Mouse (Mus musculus) hindbrain, embryonic 14.5 days (tissue): Measurements from ENCODE around the gene Ptgir. TPM values are rescaled to one million over a fixed set of nuclear protein-coding genes. Genes with fewer than 3 reads are reported as not detected.
A peak's percentile ranks its signal among the peaks of the same experiment; 100 is the strongest.

Experiments
- ATAC-seq: fragments of 200-750 bp; cut with Nextera tagmentation; 2 replicates; pipeline ENCODE4 v1.8.0; 2017; ENCODE audit warnings: moderate number of reproducible peaks, mild to moderate bottlenecking, moderate TSS enrichment, moderate library complexity; ENCODE audit not compliant: low FRiP score
- DNase-seq: peaks from one replicate; pipeline ENCODE4 v3.0.0-alpha.2; 2015; ENCODE audit warnings: low spot score
- H3K27ac ChIP-seq: fragments of 300-500 bp; sonication (generic); 2 replicates; pipeline ENCODE4 v1.5.1; 2014; ENCODE audit warnings: mild to moderate bottlenecking, moderate library complexity
- H3K27me3 ChIP-seq: fragments of 300-500 bp; sonication (generic); 2 replicates; pipeline ENCODE4 v1.6.1; 2014; ENCODE audit warnings: mild to moderate bottlenecking, low read length, mixed read lengths; ENCODE audit not compliant: control insufficient read depth, insufficient read depth
- H3K36me3 ChIP-seq: fragments of 300-500 bp; sonication (generic); replicated peaks from 2 replicates; pipeline ENCODE4 v1.6.1; 2014; ENCODE audit not compliant: control insufficient read depth, insufficient read depth
- H3K4me1 ChIP-seq: fragments of 300-500 bp; sonication (generic); replicated peaks from 2 replicates; pipeline ENCODE4 v1.6.1; 2014; ENCODE audit warnings: antibody characterized with exemption, low read length, mixed read lengths; ENCODE audit not compliant: control insufficient read depth, insufficient read depth
- H3K4me2 ChIP-seq: fragments of 300-500 bp; sonication (generic); replicated peaks from 2 replicates; pipeline ENCODE4 v1.6.1; 2014; ENCODE audit warnings: mild to moderate bottlenecking, moderate library complexity
- H3K4me3 ChIP-seq: fragments of 300-500 bp; sonication (generic); replicated peaks from 2 replicates; pipeline ENCODE4 v1.5.1; 2014; ENCODE audit warnings: mild to moderate bottlenecking, low read length
- H3K9ac ChIP-seq: fragments of 300-500 bp; sonication (generic); 2 replicates; pipeline ENCODE4 v1.6.1; 2014
- H3K9me3 ChIP-seq: fragments of 300-500 bp; sonication (generic); 2 replicates; pipeline ENCODE4 v1.6.1; 2016; ENCODE audit warnings: low read length; ENCODE audit not compliant: control insufficient read depth
- WGBS: fragments of 180-500 bp; shearing (Covaris S2); extraction: QIAGEN DNeasy Blood & Tissue Kit; methylation state at CpG from one replicate; pipeline ENCODE4 v1.1.7; 2014; 5-methylcytosine and 5-hydroxymethylcytosine counted together
- polyA plus RNA-seq: library from polyadenylated mRNA; unstranded; fragments of >200 nt; fragmentation: Nextera tagmentation; extraction: Ambion mirVana; gene quantifications from 2 replicates; pipeline ENCODE4 v1.2.1, GENCODE M21; 2014

Gene Ptgir
- polyA plus RNA-seq, 1 experiment from 2014 or later, result not detected

DNA sequence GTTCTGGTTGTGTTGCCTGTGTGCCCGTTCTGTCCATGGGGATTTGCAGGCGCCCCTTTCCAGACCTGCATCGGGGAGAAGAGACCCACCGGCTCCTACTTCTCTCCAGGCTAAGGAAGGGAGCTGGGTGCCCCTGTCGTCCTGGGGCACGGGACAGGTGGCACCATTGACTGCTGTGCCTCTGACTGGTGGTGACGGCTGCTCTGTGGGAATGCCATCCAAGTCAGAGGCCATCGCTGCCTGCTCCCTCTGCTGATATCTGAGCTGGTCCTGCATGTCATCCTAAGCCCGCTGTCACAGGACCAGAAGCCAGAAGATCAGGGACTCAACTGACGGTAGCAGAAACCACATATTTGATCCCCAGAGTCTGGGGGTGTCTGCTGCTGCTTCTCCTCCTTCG, 2.6 kb downstream of the Ptgir start:
- Histone ChIP-seq H3K4me3 (no peak overlapping the region), H3K9me3 (no peaks in the 10 kb centered on the region), H3K9ac (no peak overlapping the region), H3K4me2 (no peak overlapping the region), H3K27me3 (no peaks in the 10 kb centered on the region), H3K4me1 (peaks cover 3% of the 10 kb centered on the region; the same call in 1 of the 2 replicates), H3K27ac (no peak overlapping the region), H3K36me3 (0 out of 2 replicates have a peak, but pooled peaks cover 7% of the 10 kb centered on the region)
- ATAC-seq (no peak), DNase-seq (no peak)
- 66% methylated on average over 11 of the region's 11 CpGs for WGBS

DNA sequence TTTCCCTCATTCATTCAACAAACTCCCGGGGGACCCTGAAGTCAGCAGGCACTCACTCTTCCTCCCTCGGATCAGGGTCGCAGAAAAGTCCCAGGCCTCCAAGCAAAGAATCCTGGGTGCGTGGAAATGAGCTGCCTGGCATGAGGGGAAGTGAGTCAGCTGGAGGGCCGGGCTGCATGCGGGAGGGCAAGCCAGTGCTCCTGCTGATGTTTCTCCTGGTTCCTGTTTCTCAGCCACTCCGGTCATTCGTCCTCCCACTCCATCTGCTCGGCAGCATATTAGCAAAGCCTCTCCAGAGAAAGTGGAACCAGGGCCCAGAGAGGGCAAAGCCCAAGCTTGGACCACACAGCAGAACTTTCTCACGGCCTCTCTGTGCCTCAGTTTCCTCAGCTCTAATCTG, 3.6 kb downstream of the Ptgir start:
- Histone ChIP-seq H3K27ac (no peak overlapping the region), H3K27me3 (no peaks in the 10 kb centered on the region), H3K9ac (no peak overlapping the region), H3K4me1 (peaks cover 3% of the 10 kb centered on the region; the same call in 1 of the 2 replicates), H3K4me3 (no peak overlapping the region), H3K36me3 (peaks cover 17% of the 10 kb centered on the region), H3K4me2 (no peak overlapping the region), H3K9me3 (no peaks in the 10 kb centered on the region)
- no peak for ATAC-seq
- 48% methylated on average over 10 of the region's 10 CpGs for WGBS
- DNase-seq, result no peak

DNA sequence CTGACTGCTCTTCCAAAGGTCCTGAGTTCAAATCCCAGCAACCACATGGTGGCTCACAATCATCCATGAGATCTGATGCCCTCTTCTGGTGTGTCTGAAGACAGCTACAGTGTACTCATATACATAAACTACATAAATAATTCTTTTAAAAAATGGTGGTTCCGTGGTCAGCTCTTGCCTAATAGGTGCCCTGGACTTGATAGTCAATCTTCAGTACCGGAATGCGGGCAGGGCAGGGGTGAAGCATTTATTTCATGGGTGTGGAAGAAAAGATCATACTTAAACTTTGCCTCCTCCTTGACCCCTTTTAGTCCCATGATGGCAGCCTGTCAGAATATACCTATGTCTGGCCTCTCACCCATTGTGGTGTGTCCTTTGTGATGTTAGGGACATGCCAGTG, 5.6 kb downstream of the Ptgir start:
- 89% methylated on average over 3 of the region's 3 CpGs for WGBS
- ATAC-seq (no peak), DNase-seq (no peak)
- H3K4me1 ChIP-seq, result no peaks in the 10 kb centered on the region; the same call in 1 of the 2 replicates
- no peaks in the 10 kb centered on the region for H3K9me3 ChIP-seq
- peaks cover 37% of the 10 kb centered on the region for H3K36me3 ChIP-seq
- H3K4me2 ChIP-seq, result no peak overlapping the region
- no peak overlapping the region for H3K9ac ChIP-seq
- no peaks in the 10 kb centered on the region for H3K27me3 ChIP-seq
- no peak overlapping the region for H3K27ac ChIP-seq
- H3K4me3 ChIP-seq, result no peak overlapping the region

DNA sequence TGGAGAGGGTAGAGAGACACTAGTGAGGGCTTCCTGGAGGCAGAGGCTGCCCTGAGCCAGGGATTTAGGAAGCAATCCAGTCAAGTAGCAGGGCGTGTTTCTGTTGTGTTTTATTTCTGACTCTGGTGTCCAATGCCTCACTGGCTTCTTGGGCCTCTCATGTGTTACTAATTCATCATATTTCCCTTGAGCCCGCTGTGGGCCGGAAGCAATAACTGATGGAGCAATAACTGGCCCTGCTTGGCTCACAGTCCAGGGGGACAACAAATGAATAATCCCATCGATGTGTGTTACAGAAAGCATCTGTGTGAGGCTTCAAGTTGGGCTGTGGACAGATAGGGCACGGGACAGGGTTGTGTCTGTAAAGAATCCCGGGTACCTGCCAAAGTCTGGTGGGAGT, 6.1 kb downstream of the Ptgir start:
- Histone ChIP-seq H3K9ac (no peak overlapping the region), H3K4me3 (no peak overlapping the region), H3K27me3 (no peaks in the 10 kb centered on the region), H3K4me2 (no peak overlapping the region), H3K4me1 (no peaks in the 10 kb centered on the region; the same call in 1 of the 2 replicates), H3K9me3 (no peaks in the 10 kb centered on the region), H3K27ac (no peak overlapping the region), H3K36me3 (peaks cover 42% of the 10 kb centered on the region)
- ATAC-seq (no peak), DNase-seq (no peak)
- WGBS, result 50% methylated on average over 6 of the region's 6 CpGs

DNA sequence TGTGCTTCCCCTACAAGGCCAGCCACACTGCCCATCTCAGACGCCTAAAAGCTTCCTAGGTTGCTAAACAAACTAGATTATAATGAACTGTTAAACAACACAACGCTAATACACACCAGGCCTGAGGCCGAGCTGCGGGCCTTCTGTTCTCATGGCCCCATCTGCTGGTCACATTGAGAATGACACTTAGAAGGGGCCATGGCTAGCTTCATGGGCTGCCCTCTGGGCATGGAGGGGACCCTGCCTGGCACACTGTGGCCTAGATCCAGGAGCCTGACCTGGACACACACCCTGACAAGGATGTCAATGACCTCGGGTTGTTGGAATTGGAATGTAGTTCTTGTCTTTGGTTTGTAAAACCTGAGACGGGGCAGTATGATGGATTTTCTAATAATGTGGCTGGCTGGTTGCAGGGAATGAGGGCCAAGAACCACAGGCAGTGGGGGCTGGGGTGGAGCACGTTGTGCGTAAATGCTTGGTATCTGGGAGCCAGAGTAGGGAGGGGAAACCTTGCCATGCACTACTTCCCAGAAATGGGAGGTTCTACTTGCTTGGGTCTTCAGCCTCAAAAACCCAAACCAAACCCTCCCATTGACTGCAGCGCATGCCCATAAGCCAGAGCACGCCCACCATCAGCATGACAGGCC, 7.6 kb downstream of the Ptgir start:
- Histone ChIP-seq H3K4me3 (no peak overlapping the region), H3K4me2 (no peak overlapping the region), H3K27me3 (no peaks in the 10 kb centered on the region), H3K27ac (0 out of 2 replicates have a peak overlapping the region, but pooled peaks have one; percentile 26), H3K9ac (no peak overlapping the region), H3K4me1 (peaks cover 5% of the 10 kb centered on the region; the same call in 1 of the 2 replicates), H3K36me3 (peaks cover 57% of the 10 kb centered on the region), H3K9me3 (no peaks in the 10 kb centered on the region)
- DNase-seq (peak; percentile 84), ATAC-seq (peak; percentile 60)
- WGBS, result 37% methylated on average over 10 of the region's 10 CpGs

DNA sequence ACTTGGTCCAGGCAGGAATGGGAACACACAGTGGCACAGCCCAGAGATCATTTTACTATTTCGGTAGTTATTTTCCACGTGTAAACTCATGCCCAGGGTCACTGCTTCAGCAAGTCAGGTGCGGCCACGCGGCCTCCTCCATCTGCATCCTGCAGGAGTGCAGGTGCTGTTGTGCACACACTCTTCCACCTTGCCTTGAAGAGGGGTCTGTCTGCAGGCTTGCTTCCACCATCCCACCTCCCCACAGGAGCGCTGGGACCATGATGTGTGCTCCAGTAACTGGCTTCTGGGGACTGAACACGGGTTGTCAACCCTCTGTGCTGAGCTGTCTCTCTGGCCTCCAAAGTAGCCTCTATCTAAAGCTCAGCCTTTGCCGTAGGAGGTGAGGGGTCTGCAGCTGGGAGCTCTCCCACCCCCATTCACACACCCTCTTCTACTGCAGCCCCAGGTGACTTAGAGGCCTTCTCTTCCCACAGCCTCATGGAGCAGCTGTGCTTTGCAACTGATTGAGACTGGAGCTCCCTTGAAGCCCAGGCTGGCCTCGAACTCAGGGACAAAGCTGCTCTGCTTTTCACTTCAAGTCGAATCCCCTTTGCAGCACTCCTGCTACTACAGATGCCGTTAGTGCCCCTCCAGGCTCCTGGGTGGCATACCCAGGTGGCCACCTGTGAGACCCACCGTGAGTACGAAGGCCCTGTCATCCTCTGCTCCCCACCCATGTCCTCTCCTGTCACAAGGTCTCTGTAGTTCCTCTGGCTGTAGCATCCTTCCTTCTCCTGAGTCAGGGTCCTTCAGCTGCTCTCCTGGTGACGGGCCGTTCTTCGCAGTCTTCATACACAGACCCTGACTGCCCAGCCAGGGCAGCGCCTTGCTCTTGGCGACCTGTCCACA, 8.4 kb downstream of the Ptgir start:
- peaks cover 13% of the 10 kb centered on the region for H3K4me1 ChIP-seq
- WGBS, result 84% methylated on average over 18 of the region's 18 CpGs
- H3K27me3 ChIP-seq, result no peaks in the 10 kb centered on the region
- DNase-seq (no peak), ATAC-seq (no peak)
- no peak overlapping the region for H3K9ac ChIP-seq
- no peaks in the 10 kb centered on the region for H3K9me3 ChIP-seq
- H3K36me3 ChIP-seq, result peaks cover 65% of the 10 kb centered on the region
- no peak overlapping the region for H3K4me2 ChIP-seq
- 0 out of 2 replicates have a peak overlapping the region, but pooled peaks have one; percentile 26 for H3K27ac ChIP-seq
- H3K4me3 ChIP-seq, result no peak overlapping the region

DNA sequence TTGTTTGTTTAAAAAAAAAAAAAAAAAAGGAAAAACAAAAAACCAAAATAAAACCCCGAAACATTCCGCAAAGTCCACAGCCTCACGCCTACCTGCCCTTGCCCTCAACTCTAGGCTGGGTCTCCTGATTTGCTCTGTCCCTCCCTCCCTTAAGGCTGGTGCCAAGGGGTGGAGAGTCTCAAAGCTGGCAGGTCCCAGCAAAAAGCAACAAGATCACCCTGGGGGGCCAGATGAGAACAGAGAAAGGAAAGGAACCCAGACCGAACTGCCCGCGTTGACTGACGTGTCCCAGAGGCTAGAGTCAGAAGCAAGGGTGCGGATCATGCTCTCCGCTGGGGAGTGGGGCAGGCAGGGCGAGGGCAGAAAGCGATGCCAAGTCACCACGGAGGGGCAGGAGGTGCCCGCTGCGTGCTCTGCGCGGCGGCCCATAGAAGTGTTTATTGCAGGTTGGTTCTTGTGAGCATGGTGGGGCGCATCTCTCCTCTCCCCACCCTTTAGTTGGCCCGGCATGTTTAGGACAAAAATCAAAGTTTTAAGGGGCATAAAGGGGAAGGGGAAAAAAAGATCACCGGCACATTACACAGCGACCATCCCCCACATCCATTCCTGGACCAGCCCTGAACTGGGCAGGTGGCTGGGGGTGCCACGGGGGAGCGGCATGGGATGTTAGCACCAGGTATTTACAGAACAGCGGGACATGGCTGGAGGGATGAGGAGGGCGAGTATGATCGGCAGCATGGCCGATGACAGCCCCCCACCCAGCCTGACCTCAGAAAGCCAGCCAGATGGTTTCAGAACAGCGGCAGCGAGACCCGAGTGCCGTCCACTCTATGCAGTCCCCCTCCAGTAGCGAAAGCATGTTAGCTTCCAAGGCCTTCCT, 9.4 kb downstream of the Ptgir start:
- no peak overlapping the region for H3K9ac ChIP-seq
- H3K36me3 ChIP-seq, result peaks cover 65% of the 10 kb centered on the region
- H3K4me2 ChIP-seq, result no peak overlapping the region
- no peak overlapping the region for H3K27ac ChIP-seq
- DNase-seq, result no peak
- H3K27me3 ChIP-seq, result no peaks in the 10 kb centered on the region
- no peaks in the 10 kb centered on the region for H3K9me3 ChIP-seq
- peaks cover 23% of the 10 kb centered on the region for H3K4me1 ChIP-seq
- no peak overlapping the region for H3K4me3 ChIP-seq
- WGBS, result 95% methylated on average over 32 of the region's 32 CpGs
- ATAC-seq, result no peak

DNA sequence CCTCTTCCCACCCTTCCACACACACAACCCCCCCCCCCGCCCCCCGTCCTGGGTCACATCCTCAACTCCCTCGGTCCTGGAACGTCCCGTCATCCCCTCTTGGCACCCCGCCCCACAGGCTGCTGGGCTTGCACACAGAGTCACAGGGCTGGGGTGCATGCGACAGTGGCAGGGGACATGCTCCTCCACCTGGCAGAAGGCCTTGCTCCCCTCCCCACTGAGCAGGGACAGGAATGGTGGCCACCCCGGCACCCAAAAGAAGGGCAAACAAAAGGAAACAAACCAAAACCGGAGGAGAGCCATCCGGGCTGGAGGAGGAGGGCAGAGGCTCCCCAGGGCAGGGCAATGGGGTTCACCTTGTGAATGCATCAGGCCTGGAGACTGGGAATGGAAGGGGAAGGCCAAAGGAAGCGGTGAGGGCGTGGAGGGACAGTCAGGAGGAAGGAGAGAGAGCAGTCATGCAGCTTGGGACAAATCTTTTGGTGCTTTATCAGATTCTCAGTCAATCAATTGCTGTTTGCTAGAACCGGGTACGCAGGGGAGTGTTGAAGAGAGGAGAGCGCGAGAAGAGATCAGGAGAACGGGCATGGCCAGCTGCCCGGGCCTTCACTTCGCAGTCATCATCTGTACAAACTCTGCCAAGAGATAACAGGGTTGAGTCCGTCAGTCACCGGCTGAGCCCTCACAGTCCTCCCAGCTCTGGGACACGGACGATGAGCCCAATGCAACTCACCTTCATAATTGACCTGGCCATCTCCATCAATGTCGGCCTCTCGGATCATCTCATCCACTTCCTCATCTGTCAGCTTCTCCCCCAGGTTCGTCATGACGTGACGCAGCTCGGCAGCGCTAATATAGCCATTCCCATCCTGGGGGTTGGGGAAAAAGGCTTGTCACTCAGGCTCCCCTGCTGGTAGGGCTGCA, 10.3 kb downstream of the Ptgir start:
- H3K27me3 ChIP-seq, result no peaks in the 10 kb centered on the region
- no peak overlapping the region for H3K9ac ChIP-seq
- ATAC-seq (no peak), DNase-seq (no peak)
- WGBS, result 80% methylated on average over 30 of the region's 30 CpGs
- H3K9me3 ChIP-seq, result no peaks in the 10 kb centered on the region
- H3K4me3 ChIP-seq, result no peak overlapping the region
- H3K36me3 ChIP-seq, result peaks cover 65% of the 10 kb centered on the region
- H3K27ac ChIP-seq, result no peak overlapping the region
- H3K4me1 ChIP-seq, result peaks cover 32% of the 10 kb centered on the region
- H3K4me2 ChIP-seq, result no peak overlapping the region
